Mouse (Mus musculus): ENCODE measurements at regions not wholly inside any gene's neighbourhood (a gene's known extent, or its start where the extent isn't known, plus 50 kb on each side); places are given as distances from the start of the nearest gene placed in this dataset.

DNA sequence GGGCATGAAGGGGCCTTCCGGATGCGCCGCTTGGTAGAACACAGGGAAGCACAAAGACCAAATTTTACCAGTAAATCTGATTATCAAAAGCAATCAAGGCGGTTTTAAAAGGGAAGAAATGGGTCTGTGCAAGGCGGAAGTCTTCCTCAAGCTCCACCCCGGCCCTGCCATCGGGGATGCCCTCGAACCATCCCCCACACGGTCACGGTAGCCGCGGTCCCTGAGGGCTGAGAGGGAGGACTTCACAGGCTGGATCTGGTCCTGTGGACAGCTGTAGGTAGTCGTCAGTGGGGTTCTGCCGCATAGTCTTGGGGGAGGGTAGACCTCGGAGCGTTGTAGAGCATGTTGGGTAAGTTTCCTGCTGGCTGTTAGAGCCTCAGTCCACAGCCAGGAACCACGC, 104.9 kb downstream of the Tpra1 start:
- no peak for DNase-seq (ENCODE audit: low spot score)

DNA sequence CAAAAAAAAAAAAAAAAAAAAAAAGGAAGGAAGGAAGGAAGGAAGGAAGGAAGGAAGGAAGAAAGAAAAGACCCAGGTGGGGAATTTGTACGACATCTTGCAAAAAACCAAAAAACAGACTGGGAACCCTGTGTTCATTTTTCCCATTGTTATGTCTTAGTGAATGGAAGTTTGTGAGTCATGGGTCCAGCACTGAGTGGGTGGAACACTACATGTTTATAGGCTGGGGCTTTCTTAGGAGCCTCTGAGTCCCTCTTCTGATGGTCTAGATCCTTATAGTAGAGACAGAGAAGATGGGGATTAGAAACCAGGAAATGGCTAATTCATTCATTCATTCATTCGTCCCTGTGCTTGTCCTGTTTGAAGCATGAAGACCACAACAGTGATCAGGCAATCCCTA, 105.5 kb downstream of the Tpra1 start:
- no peak for DNase-seq (ENCODE audit: low spot score)

DNA sequence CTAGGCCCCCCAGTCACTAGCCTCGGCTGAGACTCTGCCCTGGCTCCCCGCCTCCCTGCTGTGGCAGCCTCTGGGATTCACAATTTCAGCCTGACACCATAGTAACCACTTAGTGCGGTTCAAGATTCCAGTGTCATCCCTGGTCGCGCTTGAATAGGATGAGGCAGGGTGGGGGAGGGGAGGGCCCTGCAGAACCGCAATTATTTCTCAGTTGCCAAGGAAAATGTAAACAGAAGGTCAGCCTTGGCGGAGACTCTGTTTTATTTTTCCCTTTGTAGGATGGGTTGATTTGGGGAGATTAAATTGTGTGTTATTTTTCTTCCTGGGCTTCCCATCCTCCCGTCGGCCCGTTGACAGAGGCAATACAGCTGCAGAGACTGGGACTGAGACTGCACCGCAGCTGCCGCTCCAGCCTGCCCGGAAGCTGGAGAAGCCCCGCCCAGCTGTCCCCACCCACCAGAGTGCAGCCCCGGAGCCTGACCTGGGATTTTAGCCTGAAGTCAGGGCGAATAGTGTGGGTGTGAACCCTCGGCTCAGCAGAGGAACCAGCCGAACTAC, 106.6 kb downstream of the Tpra1 start:
- peak; percentile 74 for DNase-seq (ENCODE audit: low spot score)

DNA sequence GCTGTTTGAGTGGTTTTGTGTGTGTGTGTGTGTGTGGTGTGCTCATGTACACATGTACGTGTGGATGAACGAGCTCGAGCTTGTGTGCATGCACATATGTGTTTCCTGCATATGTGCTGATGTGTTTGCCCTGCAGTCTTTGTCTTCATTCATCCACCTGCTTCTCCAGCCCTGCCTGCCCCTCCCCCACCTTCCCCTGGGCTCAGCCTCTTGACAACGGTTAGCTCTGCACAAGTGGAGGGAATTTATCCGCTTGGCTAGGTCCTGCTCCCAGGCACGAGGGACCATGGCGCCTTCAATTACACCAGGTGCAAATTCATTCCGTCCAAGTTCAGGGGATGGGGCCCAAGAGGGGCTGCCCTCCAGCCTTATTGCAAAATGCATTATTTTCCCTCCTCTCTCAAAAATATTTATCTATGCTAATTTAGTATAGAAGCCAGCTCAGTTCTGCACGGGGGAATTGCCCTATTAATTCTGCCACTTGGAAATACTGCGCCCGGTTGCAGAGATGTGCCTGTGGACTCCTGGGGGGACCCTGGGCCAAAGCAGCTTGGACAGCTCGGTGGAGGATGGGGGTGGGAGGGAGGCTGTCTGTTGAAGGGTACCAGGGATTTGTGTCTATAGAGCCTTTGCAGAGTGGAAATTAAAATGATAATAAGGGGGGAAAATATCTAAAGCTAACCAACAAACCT, 111.1 kb downstream of the Tpra1 start:
- DNase-seq (ENCODE audit: low spot score) = peak; percentile 88

DNA sequence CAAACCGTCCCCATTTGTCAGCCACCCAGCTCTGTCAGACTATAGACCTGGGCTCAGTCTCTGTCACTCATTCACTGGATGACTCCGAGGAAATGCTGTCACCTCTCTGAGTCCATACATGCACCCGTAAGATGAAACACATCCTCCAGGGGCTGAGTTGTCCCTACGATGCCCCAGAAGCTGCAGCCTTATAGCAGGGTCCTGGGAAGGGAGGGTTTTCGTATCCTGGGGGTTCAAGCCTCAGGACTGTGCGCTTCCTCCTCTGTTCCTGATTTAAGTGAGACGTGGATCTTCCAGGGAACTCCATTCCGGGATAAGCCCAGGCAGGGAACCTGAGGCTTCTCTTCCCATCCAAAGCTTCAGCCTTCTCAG, 111.6 kb downstream of the Tpra1 start:
- DNase-seq (ENCODE audit: low spot score) = no peak

DNA sequence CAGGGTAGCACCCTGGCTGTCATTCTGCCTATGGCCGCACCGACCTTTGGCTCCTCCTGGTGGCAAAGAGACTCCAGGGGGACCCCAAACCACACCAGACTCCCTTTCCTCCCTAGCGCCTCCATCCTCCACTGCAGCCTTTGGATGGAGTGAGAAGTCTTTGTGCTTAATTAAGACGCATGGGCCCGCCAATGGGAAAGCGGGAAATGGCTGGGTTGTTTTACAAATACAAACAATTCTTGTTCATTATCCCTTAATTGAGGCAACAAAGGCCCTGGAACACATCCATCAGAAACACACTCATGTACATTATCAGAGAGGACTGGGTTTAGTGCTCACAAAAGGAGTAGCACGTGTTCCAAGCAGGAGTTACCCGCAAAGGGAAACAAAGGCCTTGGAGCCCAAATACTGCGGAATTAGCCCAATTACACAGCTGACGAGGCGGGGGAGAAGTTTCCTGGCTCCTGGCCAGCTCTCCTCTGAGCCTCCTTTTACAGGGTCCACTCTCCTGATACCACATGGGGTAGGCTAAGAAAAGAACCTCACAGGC, 122.1 kb downstream of the Tpra1 start:
- peak; percentile 65 for DNase-seq (ENCODE audit: low spot score)

DNA sequence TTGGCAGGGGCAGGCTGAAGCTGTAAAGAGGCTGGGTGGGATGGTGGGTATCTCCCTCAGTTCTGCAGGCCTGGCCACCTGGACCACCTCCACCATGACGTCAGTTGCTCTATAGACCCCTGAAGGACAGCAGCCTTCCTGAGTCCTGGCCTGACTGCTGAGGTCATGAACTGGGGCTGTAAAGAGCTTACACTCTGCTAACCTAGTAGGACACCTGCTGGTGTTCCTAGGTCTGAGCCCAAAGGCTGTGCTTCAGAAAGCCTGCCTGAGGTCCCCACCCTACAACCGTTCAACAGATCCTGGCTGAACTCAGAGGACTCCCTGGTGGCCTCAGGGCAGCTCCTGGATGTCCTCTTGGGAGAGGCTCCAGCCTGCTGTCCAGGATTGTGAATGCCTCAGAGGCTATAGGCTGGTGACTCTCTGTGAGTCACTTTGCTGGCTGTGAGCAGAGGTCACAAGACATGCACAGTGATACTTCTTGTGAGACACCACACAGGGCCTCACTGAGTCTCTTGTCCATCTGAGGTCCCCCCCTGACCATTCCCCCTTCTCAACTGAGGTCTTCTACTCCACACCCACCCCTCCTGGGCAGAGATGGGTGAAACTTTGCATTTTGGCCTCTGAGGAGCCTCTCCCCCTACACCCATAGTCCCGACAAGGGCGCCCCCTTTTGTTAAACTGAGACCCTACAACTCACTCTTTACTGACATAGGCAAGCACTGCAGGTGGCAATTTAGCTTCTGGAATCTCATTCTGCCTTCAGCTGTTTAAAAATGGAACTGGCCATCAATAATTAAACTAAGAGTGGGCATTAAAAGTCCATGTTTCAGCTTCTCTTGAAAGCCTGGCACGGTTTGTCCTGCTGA, 131.6 kb downstream of the Tpra1 start:
- DNase-seq (ENCODE audit: low spot score) = peak; percentile 45

DNA sequence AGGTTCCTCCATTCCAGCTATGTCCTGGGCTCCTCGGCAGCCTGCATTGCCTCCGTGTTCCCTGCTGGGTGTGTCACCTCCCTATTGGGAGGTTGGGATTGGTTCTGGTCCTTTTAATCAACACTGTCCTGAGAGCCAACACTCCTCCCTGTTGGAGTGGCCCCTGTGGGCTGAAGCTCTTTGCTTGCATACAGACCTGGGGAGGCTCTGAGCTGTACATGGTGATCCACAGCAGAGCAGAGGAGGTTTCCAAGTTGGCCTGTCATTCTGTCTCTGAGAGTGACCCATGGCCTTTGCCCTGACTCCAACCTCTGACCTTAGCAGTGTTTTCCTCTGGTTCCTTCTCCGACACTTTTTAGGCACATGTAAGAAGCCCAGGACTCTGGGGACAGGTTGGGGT, 132.4 kb downstream of the Tpra1 start:
- no peak for DNase-seq (ENCODE audit: low spot score)

DNA sequence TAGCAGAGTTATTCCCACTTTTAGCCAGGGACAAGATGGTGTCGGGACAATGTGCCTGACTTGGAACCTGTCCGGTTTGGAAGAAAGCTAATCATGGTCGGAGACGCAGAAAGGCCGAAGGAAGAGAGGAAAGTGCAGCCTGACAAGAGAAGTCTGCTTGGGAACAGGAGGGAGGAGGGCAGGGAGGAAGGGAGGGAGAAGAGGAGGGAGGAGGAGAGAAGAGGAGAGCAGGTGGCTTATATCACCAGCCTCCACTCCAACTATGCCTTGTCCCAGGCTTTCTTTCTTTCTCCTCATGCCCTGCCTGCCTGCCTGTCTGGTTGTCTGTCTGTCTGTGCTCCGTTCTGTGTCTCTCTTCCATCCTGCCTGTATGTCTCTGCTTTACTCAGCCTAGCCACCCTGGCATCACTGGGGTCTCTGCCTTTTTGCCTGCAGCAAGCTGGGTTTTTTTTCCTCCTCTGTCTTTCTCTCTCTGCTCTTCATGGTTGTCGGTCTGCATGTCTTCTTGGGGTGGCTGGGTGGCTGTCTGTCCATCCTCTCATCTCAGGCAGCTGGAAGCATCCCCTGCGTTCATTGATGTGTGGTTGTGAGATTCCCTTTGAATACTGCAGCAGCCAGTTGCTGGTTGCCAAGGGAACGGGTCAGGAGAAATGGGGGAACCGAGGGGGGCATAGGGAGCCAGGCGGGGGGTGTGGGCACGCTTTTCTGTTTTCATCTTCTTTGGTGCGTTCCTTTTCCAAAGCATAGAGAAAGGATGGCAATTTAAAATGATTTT, 133.2 kb downstream of the Tpra1 start:
- peak; percentile 67 for DNase-seq (ENCODE audit: low spot score)

DNA sequence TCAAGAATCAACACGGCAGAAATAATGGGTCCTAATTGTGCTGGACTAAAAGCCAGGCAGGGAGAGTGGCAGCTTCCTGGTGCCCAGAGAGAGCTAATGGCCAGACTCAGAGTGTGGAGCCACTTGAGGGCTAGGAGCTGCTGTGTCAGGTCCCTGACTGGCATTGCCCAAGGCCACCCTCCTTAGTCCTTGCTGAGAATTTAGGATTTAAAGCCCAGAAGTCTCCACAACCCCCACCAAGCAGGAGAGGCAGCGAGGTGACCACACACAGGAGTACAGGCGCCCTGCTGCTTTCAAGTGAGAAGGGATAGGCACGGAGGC, 133.7 kb downstream of the Tpra1 start:
- no peak for DNase-seq (ENCODE audit: low spot score)

DNA sequence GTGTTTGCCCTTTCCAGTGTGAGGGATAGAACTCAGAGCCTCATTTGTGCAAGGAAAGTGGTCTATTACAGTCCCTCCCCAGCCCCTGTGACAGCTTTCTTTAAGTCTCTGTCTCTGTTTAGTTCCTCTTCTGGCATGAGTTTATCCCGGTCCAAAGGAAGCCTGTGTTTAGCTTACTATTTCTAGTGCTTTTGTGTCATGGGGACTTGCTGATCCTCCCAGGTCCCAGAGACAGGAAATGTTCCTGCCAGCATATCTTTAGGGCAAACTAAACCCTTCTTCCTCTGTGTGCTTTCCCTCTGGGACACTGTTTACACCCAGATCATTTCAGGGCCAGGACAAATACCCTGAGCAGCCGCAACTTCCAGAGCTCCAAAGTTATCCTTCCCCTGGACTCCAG, 135.3 kb downstream of the Tpra1 start:
- no peak for DNase-seq (ENCODE audit: low spot score)

DNA sequence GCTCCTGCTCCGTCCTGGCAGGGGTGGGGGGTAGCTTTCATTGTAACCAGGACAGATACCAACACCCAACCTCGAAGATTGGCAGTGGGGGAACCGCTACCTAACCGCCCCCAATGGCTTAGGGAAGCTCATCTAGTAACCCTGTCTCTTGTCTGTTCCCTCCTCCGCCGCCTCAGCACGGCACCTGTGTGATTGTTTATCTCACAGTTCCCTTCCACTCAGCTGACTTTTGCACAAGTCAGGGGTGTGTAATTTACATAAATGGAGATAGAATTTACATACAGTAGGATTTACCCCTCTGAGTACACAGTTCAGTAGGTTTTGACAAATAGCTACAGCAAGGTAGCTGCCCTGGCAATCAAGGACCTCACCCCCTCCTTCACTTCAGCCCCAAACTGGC, 135.8 kb downstream of the Tpra1 start:
- DNase-seq (ENCODE audit: low spot score) = no peak

DNA sequence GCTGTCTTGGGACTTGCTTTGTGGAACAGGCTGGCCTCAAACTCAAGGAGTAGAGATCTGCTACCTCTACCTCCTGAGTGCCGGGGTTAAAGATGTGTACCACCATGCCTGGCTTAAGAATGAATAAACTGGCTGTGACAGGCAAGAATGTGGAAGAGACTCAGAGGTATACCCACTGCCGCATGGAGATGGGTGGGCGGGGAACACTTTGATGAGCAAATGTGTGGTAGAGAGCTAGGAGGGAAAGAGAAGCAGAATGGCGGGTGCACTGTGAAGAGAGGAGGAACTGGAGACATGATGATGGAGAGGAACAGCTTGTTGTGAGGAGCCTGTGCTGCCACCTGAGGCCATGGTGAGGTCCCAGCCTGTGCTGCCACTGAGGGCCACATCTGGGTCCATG, 138.9 kb downstream of the Tpra1 start:
- DNase-seq (ENCODE audit: low spot score) = no peak

DNA sequence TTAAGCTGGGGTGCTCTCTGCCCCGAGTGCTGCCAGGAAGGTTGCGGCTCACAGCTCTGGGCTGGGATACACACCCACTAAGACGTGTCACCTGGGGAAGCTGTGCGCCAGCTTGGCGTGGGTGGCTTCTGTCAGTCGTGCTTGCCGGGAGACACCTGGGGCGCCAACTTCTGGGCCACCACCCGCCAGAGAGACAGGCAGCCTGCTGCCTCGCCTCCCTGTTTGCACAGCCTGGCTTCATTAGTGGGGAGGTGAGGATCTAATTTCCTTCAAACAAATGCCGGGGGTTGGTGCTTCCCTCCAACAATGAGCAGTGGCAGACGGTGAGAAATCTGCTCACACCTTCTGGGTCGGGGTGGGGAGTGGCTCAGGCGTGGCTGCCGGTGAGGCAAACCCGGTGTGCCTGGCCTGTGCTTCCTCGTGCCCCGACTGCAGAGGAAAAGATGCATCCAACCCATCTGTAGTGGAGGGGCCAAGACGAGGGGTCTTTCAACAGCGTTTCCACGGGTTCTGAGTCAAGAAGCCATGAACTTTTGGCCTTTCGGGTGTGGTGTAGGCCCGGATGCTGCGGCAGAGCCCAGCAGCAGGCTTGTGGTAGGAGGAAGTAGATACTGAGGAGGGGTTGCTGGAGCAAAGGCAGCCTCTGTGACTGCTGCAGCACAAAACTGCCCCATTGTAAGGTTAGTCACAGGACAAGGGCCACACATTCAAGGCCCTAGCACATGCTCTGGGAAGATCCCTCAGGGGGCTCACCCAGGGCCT, 140.6 kb downstream of the Tpra1 start:
- no peak for DNase-seq (ENCODE audit: low spot score)

DNA sequence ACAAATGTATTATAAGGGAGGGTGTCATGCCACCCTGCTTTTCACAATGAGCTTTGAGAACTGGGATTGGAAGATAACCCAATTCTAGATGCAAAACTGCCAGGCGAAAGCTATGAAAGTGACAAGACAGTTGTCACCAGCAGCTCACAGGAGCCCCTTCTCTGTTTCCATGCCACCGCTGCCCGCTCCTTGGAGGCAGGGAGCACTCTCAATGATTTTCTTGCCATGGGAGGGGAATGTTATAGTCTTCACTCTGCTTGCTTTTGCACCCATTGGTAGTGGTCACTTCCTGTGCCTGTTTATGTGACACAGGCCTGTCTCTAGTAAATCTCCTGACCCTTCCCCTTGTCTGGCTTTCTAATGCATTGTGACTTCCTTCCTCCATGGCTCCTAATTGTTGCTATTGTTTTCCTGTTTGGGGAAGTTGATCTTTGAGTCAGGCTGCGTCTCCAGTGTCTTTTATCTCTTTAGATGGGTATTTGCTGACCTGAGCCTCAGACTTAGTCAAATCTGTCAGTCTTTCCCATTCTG, 143.4 kb downstream of the Tpra1 start:
- no peak for DNase-seq (ENCODE audit: low spot score)

DNA sequence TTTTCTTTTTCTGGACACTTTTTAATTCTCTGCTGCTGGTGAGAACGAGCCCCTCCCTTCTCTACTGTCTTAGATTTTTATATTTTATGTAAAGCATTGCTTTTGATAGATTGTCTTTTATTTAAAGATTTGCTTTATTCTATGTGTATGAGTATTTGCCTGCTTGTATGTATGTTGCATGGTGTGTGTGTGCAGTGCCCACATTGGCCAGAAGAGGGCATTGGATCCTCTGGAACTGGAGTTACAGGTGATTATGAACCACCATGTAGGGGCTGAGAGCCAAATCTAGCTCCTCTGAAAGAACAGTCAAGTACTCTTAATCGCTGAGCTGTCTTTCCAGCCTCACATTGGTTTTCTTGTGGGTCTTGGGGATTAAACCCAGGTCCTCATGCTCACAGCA, 144.4 kb downstream of the Tpra1 start:
- DNase-seq (ENCODE audit: low spot score) = no peak

DNA sequence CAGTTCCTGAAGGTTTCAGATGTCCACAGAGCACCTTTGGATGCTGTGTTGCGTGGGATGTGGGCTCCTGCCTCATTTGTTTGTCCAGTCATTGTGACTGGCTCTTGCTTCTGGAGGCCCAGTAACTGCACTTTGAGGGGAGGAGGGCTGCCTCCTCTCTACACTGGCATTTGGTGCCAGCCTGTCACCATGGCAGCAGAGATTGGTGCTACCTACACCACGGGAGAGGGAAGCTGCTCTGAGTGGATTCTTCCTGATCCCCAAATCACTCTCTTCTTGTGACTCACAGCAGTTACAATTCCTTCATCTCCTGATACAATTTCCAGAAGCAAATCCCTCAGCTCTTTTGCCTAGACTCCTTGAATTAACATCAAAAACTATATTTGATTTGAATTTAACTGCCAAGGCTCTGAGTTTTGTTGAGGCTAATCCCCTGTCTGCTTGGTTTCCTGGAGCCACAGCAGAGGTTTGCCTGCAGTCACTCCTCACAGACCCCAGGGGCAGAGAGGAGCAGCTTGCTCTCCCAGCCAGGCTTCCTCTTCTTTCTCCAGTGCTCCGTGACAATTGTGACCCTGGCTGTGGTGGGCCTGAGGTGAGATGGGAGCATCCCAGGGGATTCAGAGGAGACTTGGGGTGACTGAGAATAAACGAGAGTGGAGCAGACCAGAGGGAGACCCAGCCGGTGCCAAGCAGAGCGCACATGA, 145.7 kb downstream of the Tpra1 start:
- DNase-seq (ENCODE audit: low spot score) = peak; percentile 50

DNA sequence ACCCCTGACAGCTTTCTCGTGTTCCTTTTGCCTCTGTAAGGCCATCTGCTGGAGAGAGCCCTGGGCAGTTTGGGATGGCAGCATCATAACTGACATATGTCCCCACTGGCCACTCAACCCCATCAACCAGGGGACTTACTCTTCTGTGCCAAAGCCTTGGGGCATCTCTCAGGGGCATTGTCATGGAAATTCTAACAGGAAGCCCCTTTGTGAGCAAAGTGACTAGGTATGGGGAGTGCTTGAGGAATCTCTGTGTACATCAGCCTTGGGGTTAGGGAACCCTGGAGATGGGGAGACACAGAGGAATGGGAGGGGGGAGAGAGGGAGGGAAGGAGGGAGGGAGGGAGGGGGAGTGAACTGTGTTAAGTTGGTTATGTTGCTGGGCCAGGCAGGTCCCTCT, 147.2 kb downstream of the Tpra1 start:
- DNase-seq (ENCODE audit: low spot score) = no peak

DNA sequence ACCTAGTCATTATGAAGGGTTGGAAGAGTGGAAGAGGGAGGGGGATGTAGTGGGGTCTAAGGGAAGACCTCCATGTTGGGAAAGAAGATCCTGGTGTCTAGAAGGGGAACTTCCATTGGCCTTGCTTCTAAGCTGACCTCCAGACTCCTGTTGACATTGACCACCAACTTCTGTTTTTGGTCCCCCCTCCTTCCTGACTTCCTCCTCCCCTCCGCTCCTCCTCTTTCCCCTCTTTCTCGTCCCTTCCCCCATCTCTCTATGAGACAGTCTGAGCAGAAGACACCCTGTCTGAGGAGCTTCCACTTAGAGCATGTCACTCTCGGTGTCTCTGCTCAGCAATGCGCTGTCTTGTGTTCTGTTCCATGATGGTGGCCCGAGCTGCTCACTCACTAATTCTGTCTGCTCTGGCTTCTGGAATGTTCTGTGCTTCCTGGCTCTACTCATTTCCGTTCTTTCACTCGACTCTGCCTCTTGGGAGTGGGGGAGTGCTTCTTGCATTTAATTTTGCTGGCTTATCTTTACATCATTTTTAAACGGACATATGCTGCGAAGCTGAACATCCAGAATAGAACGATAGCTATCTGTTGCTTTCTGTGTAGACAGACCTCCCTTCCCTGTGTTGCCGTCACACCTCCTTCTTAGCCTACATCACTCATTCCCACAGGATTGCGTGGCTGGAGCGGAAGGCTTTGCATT, 148.7 kb downstream of the Tpra1 start:
- DNase-seq (ENCODE audit: low spot score) = no peak

Measured in retina, embryonic 14.5 days (tissue).